Mouse (Mus musculus): ENCODE measurements around the gene Ube2z. TPM values are rescaled to one million over a fixed set of nuclear protein-coding genes. Genes with fewer than 3 reads are reported as not detected.

Gene Ube2z
- polyA plus RNA-seq, 1 experiment from 2014 or later, result 25.6 TPM

DNA sequence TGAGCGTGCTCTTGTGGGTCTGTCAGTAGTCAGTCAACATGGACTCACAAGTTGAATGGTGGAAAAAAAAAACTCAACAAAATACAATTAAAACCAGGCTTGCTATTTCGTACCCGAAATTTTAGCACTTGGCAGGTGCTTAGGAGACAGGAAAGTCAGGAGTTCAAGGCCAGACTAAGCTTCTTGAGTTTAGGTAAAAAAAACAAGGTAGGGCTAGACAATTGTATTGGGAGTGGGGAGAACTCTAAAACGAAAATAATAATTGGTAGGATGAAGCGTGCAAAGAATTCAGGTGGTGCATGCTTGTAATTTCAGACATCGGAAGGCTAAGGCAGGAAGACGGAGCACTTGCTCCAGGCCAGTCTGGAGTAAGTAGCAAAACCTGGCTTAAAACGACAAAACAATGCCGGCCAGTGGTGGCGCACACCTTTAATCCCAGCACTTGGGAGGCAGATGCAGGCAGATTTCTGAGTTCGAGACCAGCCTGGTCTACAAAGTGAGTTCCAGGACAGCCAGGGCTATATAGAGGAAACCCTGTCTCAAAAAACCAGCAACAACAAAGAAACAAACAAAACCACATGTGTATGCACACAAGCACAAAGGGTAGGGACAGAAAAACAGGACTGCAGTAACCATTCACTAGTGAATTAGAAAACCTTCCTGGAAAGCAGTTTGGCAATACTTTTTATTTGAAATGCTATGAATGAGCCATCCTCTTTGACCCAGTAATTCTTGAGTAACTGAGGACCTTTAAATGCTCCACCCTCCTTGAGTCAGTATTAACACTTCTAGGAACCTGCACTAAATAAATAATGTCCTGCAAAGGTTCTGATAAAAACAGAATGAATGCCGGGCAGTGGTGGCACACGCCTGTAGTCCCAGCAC, 11.3 kb upstream of the Ube2z start:
- Histone ChIP-seq H3K9ac (no peak overlapping the region), H3K27ac (peak overlapping the region; percentile 82), H3K4me2 (peak overlapping the region; percentile 67), H3K4me3 (peak overlapping the region; percentile 46), H3K36me3 (peaks cover 7% of the 10 kb centered on the region; the same call in 1 of the 2 replicates), H3K27me3 (no peaks in the 10 kb centered on the region), H3K9me3 (replicated peaks) (no peaks in the 10 kb centered on the region), H3K4me1 (replicated peaks) (peaks cover 17% of the 10 kb centered on the region)
- WGBS, result 62% methylated on average over 13 of the region's 13 CpGs
- no peak for ATAC-seq (replicated peaks; ENCODE audit: insufficient number of reproducible peaks, insufficient read depth, low FRiP score, low read depth)

DNA sequence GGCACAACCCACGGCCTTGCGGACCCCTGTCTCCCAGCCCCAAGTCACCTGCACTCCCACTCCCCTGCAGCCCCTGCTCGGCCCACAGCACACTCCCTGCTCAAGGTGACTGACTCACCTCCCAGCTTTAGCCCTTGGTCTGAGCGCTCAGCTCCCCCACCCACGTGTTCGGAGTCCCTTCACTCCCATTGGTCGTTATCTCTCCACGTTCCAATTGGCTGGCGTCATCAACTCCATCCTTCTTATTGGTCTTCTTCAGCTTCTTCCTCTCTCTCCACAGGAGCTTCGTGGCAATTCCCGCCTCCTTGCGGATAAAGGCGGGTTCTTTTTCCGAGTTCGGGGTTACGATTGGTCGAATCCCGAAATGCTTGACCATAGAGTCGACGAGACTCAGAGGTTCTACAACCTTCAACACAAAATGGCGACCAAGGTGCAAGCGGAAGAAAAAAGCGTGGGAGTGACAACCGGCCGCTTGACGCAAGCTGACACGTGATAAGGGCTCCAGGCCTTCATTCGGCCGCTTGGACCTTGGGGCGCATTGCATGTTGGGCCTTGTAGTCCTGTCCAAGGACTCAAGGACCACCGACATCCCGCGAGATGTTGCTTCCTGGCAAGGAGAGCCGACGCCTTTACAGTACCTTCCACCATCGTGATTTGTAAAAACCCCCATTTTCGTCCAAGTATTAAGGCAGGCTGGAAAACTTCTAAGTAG, 10.5 kb upstream of the Ube2z start, which contains the start of gene Atp5g1:
Atp5g1 (minus strand) TSS at position 162 of the 712 bp plus-strand sequence.
- no peaks in the 10 kb centered on the region for H3K9me3 ChIP-seq (replicated peaks)
- peaks cover 17% of the 10 kb centered on the region for H3K4me1 ChIP-seq (replicated peaks)
- peaks cover 10% of the 10 kb centered on the region; the same call in 1 of the 2 replicates for H3K36me3 ChIP-seq
- WGBS, result under 1% methylated on average over 37 of the region's 37 CpGs
- no peaks in the 10 kb centered on the region for H3K27me3 ChIP-seq
- peak within 1 kb of the TSS; percentile 77 for H3K9ac ChIP-seq
- peak within 1 kb of the TSS; percentile 89 for H3K27ac ChIP-seq
- H3K4me3 ChIP-seq, result peak within 1 kb of the TSS; percentile 75
- peak within 1 kb of the TSS; percentile 67 for H3K4me2 ChIP-seq
- peak; percentile 96 for ATAC-seq (replicated peaks; ENCODE audit: insufficient number of reproducible peaks, insufficient read depth, low FRiP score, low read depth)

DNA sequence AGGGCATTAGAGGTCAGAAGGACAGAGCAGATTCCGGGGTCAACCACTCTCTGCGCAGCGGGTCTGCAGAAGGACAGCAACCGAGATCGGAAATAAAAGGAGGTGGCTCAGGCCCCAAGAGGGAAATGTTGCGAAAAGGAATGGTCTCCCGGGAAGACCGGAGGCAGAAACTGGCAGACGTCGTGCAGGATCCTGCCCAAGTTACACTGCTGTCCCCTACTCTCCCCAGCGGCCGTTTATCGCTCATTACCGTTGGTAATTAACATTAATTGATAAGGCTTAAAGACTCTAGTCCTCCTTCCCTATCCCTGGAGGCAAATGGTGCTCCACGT, 10.0 kb upstream of the Ube2z start:
- Histone ChIP-seq H3K27ac (peak overlapping the region; percentile 89), H3K4me1 (replicated peaks) (peaks cover 17% of the 10 kb centered on the region), H3K4me2 (peak overlapping the region; percentile 59), H3K9me3 (replicated peaks) (no peaks in the 10 kb centered on the region), H3K27me3 (no peaks in the 10 kb centered on the region), H3K4me3 (peak overlapping the region; percentile 75), H3K36me3 (peaks cover 10% of the 10 kb centered on the region; the same call in 1 of the 2 replicates), H3K9ac (peak overlapping the region; percentile 77)
- 0% methylated on average over 15 of the region's 15 CpGs for WGBS
- ATAC-seq (replicated peaks; ENCODE audit: insufficient number of reproducible peaks, insufficient read depth, low FRiP score, low read depth), result no peak

DNA sequence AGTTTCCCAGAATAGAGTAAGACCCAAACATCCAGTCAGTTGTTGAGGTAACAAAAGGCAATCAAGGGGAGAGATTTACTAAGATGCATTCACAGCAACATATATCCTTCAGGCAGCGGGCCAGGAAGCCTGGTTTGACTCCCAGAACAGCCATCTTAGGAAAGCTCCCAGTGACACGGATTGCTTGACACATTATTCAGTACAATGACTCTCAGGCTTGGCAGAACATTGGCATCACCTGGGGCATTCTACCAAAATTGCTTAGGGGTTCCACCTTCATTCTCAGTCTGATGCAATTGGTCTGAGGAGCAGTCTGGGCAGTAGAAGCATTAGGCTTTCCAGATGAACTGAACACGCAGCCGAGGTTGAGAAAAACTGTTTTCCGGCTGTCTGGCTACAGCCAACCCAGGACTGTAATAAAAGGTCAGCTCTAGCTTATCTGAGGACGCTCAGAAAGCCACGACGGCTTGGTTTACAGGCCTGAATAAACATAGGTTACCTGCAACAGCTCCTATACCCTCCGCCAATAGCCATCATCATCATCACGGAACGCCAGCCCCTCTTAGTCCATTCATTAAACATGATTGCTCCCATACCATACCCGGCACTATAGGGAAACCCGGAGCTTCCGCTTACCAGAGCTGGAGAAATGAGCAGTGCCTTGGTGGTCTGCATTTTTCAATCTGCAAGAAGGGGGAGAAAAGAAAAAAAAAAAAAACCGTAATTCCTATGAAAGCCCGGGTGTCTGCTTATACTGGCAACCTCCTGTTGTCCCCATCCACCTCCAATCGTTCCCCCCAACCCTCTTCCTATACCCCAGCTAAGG, 9.4 kb upstream of the Ube2z start:
- H3K27ac ChIP-seq, result peak overlapping the region; percentile 89
- H3K36me3 ChIP-seq, result peaks cover 13% of the 10 kb centered on the region; the same call in 1 of the 2 replicates
- WGBS, result 8% methylated on average over 17 of the region's 17 CpGs
- no peaks in the 10 kb centered on the region for H3K9me3 ChIP-seq (replicated peaks)
- no peak for ATAC-seq (replicated peaks; ENCODE audit: insufficient number of reproducible peaks, insufficient read depth, low FRiP score, low read depth)
- peaks cover 17% of the 10 kb centered on the region for H3K4me1 ChIP-seq (replicated peaks)
- H3K27me3 ChIP-seq, result no peaks in the 10 kb centered on the region
- H3K9ac ChIP-seq, result peak overlapping the region; percentile 77
- peak overlapping the region; percentile 59 for H3K4me2 ChIP-seq
- H3K4me3 ChIP-seq, result peak overlapping the region; percentile 75

DNA sequence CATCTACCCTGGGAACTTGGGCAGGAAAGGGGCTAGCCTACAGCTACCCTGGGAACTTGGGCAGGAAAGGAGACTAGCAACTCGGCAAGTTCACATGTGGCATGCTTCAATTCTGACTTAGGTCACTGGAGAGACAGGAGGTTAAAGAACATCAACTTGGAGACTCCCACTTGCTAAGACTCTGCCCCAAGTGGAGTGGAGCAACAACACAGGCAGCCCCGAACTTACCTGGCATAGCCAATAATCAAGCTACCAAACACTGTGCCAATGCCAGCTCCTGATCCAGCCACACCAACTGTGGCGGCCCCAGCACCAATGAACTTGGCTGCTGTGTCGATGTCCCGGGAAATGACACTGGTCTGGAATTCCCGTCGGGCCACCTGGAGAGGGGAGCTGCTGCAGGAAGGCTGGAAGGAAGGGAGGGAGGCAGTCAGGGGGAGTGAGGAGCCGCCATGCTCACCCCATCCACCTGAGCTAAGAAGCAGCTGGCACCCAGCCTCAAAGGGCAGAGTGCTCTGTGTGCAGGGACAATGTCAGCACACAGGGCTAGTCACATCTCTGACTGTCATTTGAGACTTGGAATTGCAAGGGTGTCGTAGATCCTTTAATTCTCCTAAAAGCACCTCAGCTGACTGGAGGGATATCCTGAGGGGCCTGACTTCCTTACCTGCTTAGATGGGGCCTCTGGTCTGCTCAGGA, 8.3 kb upstream of the Ube2z start:
- Histone ChIP-seq H3K9ac (peak overlapping the region; percentile 77), H3K36me3 (peaks cover 16% of the 10 kb centered on the region; the same call in 1 of the 2 replicates), H3K4me1 (replicated peaks) (peaks cover 17% of the 10 kb centered on the region), H3K27me3 (no peaks in the 10 kb centered on the region), H3K4me3 (peak overlapping the region; percentile 75), H3K9me3 (replicated peaks) (no peaks in the 10 kb centered on the region), H3K27ac (peak overlapping the region; percentile 89), H3K4me2 (peak overlapping the region; percentile 59)
- WGBS, result 68% methylated on average over 9 of the region's 9 CpGs
- no peak for ATAC-seq (replicated peaks; ENCODE audit: insufficient number of reproducible peaks, insufficient read depth, low FRiP score, low read depth)

DNA sequence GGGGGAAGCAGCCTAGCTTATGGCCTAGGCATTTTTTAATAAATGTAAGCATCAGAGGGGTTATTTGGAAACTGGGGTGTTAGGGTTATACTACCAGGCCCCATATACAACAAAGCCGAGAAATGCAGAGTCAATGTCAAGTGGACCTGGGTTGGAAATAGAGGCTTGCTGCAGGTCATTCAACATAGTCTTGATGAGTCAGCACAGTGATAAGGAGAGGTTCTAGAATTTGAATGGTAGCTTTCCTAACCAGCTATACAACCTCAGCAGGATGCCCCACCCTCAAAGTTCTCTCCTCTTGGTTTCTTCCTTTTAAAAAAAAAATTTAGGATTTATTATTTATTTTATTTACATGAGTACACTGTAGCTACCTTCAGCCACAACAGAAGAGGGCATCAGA, 5.8 kb upstream of the Ube2z start:
- 78% methylated on average over 1 of the region's 1 CpGs for WGBS
- H3K9ac ChIP-seq, result no peak overlapping the region
- H3K9me3 ChIP-seq (replicated peaks), result no peaks in the 10 kb centered on the region
- no peak for ATAC-seq (replicated peaks; ENCODE audit: insufficient number of reproducible peaks, insufficient read depth, low FRiP score, low read depth)
- no peak overlapping the region for H3K4me2 ChIP-seq
- H3K27ac ChIP-seq, result no peak overlapping the region
- H3K4me3 ChIP-seq, result no peak overlapping the region
- peaks cover 16% of the 10 kb centered on the region; the same call in 1 of the 2 replicates for H3K36me3 ChIP-seq
- no peaks in the 10 kb centered on the region for H3K27me3 ChIP-seq
- H3K4me1 ChIP-seq (replicated peaks), result peaks cover 14% of the 10 kb centered on the region

DNA sequence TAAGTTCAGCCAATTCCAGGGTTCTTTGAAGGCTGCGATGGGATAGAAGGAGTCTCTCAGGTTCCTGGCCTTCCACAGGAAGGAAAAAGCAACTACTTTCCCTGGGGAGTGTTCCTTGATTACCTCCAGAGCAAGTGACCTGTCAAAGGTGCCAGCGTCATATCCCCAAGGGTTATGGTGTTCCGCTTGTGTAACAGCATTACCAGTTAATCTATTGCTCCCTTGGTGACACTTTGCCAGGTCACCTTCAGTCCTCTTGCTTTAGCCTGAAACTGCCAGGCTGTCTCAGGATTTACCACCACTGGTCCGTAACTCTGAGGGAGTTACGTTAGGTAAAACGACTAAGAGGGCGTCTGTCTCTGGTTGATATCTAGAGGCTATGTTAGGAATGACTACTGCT, 5.2 kb upstream of the Ube2z start:
- Histone ChIP-seq H3K4me2 (no peak overlapping the region), H3K9me3 (replicated peaks) (no peaks in the 10 kb centered on the region), H3K9ac (no peak overlapping the region), H3K4me3 (no peak overlapping the region), H3K4me1 (replicated peaks) (peaks cover 19% of the 10 kb centered on the region), H3K36me3 (peaks cover 16% of the 10 kb centered on the region; the same call in 1 of the 2 replicates), H3K27me3 (no peaks in the 10 kb centered on the region), H3K27ac (no peak overlapping the region)
- WGBS, result 81% methylated on average over 7 of the region's 7 CpGs
- no peak for ATAC-seq (replicated peaks; ENCODE audit: insufficient number of reproducible peaks, insufficient read depth, low FRiP score, low read depth)

DNA sequence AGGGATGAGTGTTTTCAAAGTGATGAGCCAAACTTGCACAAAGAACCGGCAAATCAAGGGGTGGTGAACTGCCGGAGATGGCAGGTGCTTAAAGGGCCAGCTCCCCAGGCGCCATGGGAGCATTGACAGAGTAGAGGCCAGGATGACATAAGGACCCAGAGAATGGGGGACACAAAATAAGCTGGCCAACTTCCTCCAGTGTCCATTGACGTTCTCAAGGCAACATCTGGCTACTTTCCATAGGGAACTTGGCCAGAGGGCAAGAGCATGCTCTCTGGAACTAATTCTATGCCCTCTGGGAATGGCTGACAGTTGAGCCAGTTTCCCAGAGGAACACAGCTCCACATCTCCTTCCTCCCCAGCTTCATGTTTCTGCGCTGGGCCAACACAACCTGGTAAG, 3.0 kb upstream of the Ube2z start:
- Histone ChIP-seq H3K4me2 (no peak overlapping the region), H3K27ac (no peak overlapping the region), H3K9ac (no peak overlapping the region), H3K9me3 (replicated peaks) (no peaks in the 10 kb centered on the region), H3K36me3 (peaks cover 16% of the 10 kb centered on the region; the same call in 1 of the 2 replicates), H3K27me3 (no peaks in the 10 kb centered on the region), H3K4me3 (no peak overlapping the region), H3K4me1 (replicated peaks) (peaks cover 19% of the 10 kb centered on the region)
- WGBS, result 77% methylated on average over 5 of the region's 5 CpGs
- ATAC-seq (replicated peaks; ENCODE audit: insufficient number of reproducible peaks, insufficient read depth, low FRiP score, low read depth), result no peak

DNA sequence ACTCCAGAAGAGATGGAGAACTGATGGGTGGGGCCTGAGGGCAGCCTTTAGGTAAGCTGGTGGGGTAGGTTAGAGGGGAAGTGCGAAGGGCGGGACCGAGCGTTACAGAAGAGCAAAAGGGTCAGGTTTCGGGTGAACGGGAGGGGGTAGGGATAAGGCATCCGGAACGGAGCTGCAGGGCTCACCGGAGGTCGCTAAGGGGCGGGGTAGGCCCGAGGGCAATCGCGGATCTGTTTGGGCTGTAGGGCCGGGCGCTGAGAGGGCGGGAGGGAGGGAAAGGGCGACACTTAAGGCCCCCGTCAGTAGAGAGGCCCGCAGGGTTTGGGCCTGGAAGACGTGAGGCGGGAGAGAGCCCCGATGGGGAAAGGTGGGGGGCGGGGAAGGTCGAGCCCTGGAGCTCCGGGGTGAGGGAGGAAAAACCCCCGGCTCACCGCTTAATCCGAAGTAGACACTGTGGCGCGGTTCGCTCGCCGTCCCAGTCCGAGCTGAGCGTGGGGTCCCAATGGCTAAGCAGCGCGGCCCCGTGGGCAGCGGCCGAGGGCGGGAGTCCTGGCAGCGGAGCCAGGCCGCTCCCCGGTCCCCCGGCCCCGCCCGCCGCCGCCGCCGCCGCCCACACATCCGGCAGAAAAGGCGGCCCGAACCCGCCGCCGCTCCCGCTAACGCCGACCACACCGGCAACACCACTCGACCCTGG, 520 bp downstream of the Ube2z start:
- Histone ChIP-seq H3K4me3 (peak overlapping the region; percentile 95), H3K9me3 (replicated peaks) (no peaks in the 10 kb centered on the region), H3K36me3 (peaks cover 24% of the 10 kb centered on the region), H3K27ac (peak overlapping the region; percentile 79), H3K9ac (peak overlapping the region; percentile 95), H3K27me3 (no peaks in the 10 kb centered on the region), H3K4me2 (peak overlapping the region; percentile 88), H3K4me1 (replicated peaks) (peaks cover 27% of the 10 kb centered on the region)
- under 1% methylated on average over 61 of the region's 64 CpGs for WGBS
- ATAC-seq (replicated peaks; ENCODE audit: insufficient number of reproducible peaks, insufficient read depth, low FRiP score, low read depth), result peak; percentile 53

DNA sequence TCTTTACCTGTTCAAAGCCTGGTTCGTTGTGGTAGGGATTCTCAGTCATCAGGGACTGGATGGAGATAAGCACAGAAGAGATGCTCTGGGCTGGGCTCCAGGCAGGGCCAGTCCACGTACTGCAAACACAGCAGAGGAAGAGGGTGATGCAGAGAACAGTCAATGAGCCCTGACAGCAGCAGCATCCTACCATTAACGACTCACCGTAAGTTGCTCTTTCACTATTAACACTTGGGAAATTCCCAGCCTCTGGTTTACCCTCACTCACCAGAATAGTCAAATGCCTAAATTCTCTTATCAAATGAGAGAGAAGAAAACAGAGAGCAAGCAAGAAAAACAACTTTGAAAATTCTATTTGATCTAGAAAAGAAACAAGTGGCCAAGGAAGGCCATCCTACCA, 6.9 kb downstream of the Ube2z start:
- Histone ChIP-seq H3K36me3 (peaks cover 76% of the 10 kb centered on the region), H3K9ac (no peak overlapping the region), H3K4me2 (no peak overlapping the region), H3K4me3 (no peak overlapping the region), H3K9me3 (replicated peaks) (no peaks in the 10 kb centered on the region), H3K4me1 (replicated peaks) (peaks cover 10% of the 10 kb centered on the region), H3K27me3 (no peaks in the 10 kb centered on the region), H3K27ac (no peak overlapping the region)
- no peak for ATAC-seq (replicated peaks; ENCODE audit: insufficient number of reproducible peaks, insufficient read depth, low FRiP score, low read depth)
- WGBS, result 78% methylated on average over 4 of the region's 4 CpGs

Data from heart, embryonic 15.5 days (tissue).